Mouse (Mus musculus) adrenal gland, postnatal 14 days (tissue): ENCODE measurements around the gene 1810065E05Rik. TPM values are rescaled to one million over a fixed set of nuclear protein-coding genes. Genes with fewer than 3 reads are reported as not detected.

Experiments
- DNase-seq: peaks from one replicate; pipeline ENCODE4 v3.0.0; 2021; ENCODE audit warnings: mixed read lengths
- long read RNA-seq, 2 experiments: library from polyadenylated mRNA; stranded (forward); transcript quantifications; one replicate each; pipeline ENCODE4 v2.0.0; 2021
- total RNA-seq: library from RNA; stranded (reverse); gene quantifications from 2 replicates; pipeline ENCODE4 v1.2.3, GENCODE M21; 2021

1810065E05Rik gene
- not detected in 2 replicates for total RNA-seq
- long read RNA-seq, experiment 1: 0 reads
- long read RNA-seq, experiment 2: 0 reads

DNA sequence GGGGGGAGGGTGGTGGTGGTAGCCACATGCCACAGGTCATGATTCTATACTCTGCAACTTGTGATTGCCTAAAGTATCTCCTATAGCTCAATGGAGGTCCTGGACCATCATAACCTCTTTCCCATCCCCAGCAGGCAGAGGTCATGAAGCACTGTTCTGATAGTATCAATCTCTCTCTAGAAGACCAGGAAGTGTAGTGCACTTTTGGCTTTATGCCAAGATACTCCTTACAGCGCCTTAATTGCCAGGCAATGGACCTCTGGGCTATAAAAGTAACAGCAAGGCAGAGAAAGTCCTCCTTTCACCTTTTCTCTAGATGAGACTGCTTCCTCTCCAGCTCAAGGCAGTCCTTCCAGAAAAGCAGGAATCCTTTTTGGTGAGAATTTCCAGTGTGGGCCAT is at the start of gene 1810065E05Rik:
1810065E05Rik (plus strand) TSS at position 297 of the 400 bp plus-strand sequence.
- no peak for DNase-seq

DNA sequence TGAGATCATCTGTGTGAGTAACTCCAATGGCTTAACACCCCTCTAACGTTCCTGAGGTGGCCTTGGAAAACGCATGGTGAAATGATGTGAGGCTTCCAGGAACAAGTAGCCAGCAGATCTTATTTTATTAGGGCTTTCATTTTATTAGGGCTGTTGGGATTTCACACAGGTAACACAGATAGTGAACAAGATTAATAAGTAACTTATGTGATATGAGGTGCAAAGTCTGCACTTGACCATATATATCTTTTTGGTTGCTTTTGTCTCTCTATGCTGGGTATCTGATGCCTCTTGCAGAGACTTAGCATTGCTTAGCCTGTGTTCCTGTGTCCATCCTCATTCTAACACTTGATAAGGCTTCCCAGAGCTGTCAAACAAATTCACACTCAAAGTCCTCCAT is 43.6 kb upstream of the 1810065E05Rik start:
- DNase-seq: no peak

DNA sequence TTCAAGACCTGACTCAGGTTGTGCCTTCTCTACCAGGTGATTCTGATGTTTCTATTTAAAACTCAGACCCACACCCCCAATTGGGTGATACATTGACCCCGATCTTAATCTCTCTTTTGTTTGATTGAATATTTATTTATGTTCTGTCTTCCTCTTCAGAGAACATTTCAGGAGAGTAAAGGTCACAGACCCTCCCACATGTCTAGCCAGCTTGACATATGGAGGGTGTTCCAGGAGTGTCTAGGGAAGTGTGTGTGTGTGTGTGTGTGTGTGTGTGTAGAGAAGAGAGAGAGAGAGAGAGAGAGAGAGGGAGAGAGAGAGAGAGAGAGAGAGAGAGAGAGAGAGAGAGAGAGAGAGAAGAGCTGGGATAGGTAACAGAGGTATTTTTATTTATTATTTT is 43.2 kb upstream of the 1810065E05Rik start:
- DNase-seq: no peak

DNA sequence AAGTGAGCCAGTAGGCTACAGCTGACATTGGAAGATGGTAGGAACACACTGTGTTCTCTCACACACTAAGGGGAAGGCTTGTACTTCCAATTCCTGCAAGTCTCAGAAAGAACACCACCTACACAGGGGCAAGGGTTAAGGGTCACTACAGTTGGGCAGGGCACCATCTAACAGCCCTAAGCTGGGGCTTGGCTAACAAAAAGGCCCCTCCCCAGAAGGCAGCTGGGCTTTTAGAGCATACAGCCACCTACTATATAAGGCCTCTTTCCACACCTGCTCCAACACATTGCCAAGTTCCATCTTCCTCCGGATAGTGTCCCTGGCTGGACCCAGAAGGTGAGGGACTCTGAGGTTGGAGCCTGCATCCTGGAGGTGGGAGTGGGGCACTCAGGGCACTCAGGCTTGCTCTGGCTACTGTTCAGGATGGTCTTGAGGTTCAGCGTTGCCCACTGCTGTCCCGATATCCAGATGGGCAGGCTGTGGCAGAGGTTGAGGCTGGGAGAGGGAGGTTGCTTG is 42.1 kb upstream of the 1810065E05Rik start, which contains the start of gene Lypd8:
Lypd8 (plus strand) TSS at position 281 of the 516 bp plus-strand sequence.
- DNase-seq: no peak

DNA sequence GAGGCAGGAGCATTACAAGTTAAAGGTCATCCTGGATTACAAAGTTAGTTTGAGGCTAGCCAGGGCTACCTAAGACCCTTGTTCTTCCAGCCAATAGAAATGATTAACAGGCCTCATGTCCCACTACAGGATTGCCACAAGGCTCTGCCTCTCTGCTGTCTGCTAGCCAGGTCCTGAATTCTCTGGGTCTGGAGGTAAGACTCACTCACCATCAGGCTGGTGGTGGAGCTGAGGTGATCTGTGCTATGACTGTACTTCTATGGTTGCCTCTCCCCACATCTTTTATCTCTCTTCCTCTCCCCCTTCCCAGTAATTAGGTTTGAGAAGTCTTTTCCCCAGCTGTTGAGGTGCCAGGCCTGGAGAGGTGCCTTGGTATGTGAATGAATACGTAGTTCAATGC is 41.4 kb upstream of the 1810065E05Rik start:
- no peak for DNase-seq

DNA sequence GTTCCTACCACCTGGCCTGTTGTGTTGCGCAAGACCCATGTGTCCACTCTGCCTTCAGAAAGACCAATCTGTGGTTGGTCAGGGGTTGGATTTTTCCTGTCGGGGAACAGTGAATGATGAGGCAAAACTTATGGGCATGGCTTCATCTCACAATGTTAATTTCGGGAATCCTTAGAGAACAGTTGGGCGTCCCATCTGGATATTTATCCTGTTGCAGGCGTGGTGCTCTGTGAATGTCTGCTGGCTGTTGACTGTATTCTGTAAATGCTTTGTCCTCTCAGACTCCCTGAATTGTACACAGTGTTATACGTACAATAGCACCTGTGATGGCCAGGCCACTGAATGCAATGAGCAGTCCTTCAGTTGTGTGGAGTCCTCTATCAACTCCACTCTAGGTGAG is 38.4 kb upstream of the 1810065E05Rik start:
- DNase-seq: no peak

DNA sequence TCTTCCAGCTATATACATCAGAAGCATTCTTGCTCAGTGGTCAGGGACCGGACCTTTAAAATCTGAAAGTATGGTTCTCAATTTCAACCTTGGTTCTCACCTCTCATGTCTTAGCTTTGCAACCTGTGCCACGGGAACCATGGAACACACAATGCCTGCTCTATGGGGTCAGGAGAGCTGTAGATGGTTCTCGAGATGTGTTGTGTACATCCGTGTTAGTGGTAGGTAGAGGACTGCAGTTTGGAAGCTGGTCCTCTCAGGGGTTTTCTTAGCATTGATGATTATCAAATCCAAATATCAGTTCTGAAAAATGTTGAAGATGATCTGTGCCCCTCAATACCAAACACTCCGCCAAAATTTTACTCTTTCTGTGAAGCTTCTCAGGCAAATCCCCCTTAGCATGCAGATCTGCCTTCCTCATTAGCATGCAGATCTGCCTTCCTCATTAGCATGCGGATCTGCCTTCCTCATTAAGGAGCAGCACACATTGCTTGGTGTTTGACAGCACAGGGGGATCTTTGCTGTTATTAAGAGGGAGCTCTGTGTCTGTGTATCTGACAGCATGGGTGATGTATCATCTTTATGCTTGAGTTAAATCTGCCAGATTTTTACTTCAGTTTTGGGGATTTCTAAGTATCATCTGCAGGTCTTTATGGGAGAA is 20.8 kb upstream of the 1810065E05Rik start:
- DNase-seq: no peak

DNA sequence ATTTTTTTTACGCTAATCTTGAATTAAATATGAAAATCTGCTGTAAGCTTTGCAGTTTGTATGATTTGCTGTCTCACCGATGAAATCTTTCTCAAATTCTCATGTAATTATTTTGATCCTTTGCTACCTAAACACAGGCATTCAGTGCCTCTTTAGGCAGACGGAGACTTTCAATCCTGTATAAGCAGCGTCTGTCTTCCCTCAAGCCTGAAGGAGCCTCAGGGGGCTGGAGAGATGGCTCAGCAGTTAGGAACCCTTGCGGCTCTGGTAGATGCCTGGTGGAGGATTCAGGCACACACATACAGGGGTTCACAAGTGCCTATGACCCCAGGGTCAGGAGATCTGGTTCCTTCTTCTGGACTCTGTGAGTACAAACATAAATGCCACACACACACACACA is 20.3 kb upstream of the 1810065E05Rik start:
- DNase-seq: no peak

DNA sequence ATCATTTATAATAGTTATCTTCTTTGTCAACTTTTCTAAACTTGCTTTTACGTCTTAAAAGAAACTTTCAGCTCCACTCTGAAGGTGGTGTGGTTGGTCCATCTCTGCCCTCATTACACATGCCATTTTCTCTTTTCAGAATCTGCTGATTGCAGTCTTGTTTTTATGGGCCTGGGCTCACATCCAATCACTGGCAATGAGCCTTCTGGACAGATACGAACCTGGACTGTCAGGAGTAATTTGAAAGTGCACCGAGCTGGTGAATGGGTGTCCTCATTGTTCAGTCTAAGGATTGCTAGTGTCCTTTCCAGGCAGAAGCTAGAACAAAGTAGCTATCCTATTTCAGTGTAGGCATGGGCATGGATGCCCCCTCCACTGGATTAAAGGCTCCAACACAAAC is 12.8 kb upstream of the 1810065E05Rik start:
- DNase-seq: no peak

DNA sequence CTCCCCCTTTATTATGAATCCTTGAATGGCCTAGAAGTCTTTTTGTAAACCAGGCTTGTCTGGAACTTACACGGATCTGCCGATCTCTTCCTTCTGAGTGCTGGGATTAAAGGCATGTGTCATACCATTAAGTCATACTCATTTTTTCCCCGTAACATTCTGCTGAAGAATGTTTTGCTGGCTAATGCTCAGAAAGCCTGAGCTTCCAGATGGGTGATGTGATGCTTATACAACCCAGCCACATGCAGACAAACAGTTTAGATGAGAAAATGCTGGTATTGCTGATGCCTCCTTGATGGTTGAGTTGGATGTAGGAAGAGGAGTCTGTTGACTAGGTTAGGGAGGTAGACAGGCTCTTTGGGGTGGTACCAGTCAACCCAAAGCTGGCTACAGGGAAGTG is 2.6 kb upstream of the 1810065E05Rik start:
- no peak for DNase-seq

DNA sequence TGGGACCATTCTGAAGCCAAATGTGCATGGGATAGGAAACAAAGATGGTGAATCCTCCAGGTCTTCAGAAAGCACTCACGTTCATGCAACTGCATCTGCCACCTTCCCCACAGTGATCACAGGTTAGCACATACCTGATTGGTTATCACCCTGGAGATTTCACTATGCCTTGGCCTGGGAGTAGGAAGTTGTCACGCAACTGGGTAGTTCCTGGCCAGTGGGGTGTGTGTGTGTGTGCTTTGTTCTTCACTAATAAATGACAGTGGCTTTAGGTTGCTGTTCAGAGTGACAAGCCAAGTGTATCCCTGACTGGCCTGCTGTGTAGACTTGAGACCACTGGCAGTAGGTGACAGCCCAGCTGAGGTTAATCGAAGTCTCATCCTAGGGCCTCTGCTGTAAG is 11.3 kb downstream of the 1810065E05Rik start, which contains the start of gene Gm12253:
Gm12253 (plus strand) TSS at position 301 of the 400 bp plus-strand sequence.
- no peak for DNase-seq

DNA sequence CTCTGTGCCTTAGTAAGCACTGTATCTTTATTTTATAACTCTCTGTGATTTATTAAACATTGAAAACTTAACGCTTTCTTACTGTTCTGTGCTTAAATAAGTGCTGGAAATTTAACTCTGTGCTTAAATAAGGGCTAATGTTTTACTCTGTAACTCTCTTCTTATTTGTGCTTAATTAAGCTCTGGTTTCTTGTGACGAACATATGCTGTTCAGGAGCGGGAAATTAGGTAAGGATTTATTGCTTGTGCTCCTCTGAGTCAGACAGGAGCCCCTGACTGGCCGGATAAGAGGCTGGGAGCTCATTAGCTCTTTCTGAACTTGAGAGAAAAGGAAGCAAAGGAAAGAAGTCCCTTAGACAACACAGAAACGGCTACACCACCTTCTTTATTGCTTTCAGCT is 17.0 kb downstream of the 1810065E05Rik start:
- no peak for DNase-seq

DNA sequence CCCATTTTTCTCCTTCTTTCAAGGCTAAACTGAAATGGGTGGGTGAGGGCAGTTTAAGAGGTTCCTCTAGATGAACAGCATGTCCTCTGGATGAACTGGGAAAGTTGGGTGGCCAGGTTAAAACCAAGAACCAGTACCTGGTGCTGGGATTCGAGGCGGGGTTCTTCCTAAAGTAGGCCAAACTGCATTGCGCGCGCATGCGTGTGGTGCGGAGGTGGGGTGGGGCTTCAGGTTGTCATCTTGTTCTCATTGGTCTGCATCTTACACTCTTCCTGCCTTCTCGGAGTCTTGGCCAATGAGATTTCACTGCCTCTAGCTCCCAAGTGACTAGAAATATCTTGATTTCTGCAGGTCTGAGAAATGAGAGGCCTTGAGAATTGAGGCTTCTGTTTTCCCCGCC is 31.8 kb downstream of the 1810065E05Rik start, which contains the start of gene Lypd9:
Lypd9 (minus strand) TSS at position 165 of the 400 bp plus-strand sequence.
- no peak for DNase-seq

DNA sequence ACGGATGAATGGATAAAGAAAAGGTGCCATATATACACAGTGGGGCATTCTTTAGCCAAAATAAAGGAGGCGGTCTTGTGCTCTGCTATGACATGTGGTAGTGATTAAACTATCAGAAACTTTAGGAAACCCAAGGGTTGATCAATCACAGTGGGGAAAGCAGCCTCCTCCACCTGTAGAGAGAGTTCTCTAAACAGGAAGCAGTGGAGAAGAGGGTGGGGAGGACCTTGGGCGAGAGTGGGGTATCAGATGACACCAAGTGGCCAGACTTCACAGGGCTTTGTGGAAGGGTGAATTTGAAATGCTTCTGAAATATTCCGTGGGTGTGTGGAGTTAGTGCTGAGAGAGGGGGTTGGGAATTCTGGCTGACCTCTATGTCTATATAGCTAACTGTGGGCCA is 32.7 kb downstream of the 1810065E05Rik start:
- no peak for DNase-seq

DNA sequence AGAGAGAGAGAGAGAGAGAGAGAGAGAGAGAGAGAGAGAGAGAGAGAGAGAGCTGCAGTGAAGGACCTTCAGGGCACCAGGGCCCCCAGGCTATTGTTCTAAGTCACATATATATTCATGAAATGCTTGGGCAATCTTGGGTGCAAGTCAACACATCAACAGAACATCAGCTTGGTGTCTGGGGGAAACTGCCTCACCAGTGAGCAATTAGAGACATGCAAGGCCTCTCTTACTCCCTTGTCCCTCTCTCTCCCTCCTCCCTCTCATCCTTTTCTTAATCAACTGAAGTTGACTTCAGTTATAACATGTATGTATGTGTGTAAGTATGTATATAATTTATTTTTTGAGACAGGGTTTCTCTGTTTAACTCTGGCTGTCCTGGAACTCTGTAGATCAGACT is 41.3 kb downstream of the 1810065E05Rik start, which contains the start of gene Olfr30:
Olfr30 (minus strand) TSS at position 101 of the 400 bp plus-strand sequence.
- DNase-seq: no peak

Other genes with a start within 250 kb of the 1810065E05Rik start
- 74.6 and 77.2 TPM in 2 replicates for gene Mrpl22, start 249.4 kb upstream of the 1810065E05Rik start, total RNA-seq
- 8.5 and 8.9 TPM in 2 replicates for gene Igtp, start 221.6 kb upstream of the 1810065E05Rik start, total RNA-seq
- gene Irgm2, start 221.5 kb upstream of the 1810065E05Rik start, total RNA-seq: 7.1 and 9.2 TPM in 2 replicates
- not detected in 2 replicates for gene 4930438A08Rik, start 146.3 kb upstream of the 1810065E05Rik start, total RNA-seq
- 9.1 and 9.3 TPM in 2 replicates for gene Zfp692, start 114.0 kb upstream of the 1810065E05Rik start, total RNA-seq
- 56.7 and 59.3 TPM in 2 replicates for gene Zfp672, start 90.8 kb upstream of the 1810065E05Rik start, total RNA-seq
- 38.5 and 47.5 TPM in 2 replicates for gene Sh3bp5l, start 90.4 kb upstream of the 1810065E05Rik start, total RNA-seq
- gene Lypd8, start 42.1 kb upstream of the 1810065E05Rik start, total RNA-seq: not detected in 2 replicates
- gene Gm12253, start 11.4 kb downstream of the 1810065E05Rik start, total RNA-seq: not detected in 2 replicates
- not detected in 2 replicates for gene Lypd9, start 31.8 kb downstream of the 1810065E05Rik start, total RNA-seq
- gene Olfr30, start 41.2 kb downstream of the 1810065E05Rik start, total RNA-seq: not detected in 2 replicates
- not detected in 2 replicates for gene Olfr332, start 71.4 kb downstream of the 1810065E05Rik start, total RNA-seq
- not detected in 2 replicates for gene Olfr331, start 81.5 kb downstream of the 1810065E05Rik start, total RNA-seq
- gene Olfr330, start 113.7 kb downstream of the 1810065E05Rik start, total RNA-seq: not detected in 2 replicates
- gene Olfr329-ps, start 125.3 kb downstream of the 1810065E05Rik start, total RNA-seq: not detected in 2 replicates
- 0.15 TPM in 1 of 2 replicates, not detected in the other for gene Olfr328, start 134.5 kb downstream of the 1810065E05Rik start, total RNA-seq
- gene Olfr224, start 149.4 kb downstream of the 1810065E05Rik start, total RNA-seq: not detected in 2 replicates
- not detected in 2 replicates for gene Olfr325, start 156.6 kb downstream of the 1810065E05Rik start, total RNA-seq
- not detected in 2 replicates for gene Olfr324, start 174.0 kb downstream of the 1810065E05Rik start, total RNA-seq
- gene 2210407C18Rik, start 195.0 kb downstream of the 1810065E05Rik start, total RNA-seq: not detected in 2 replicates
- not detected in 2 replicates for gene Olfr323, start 209.4 kb downstream of the 1810065E05Rik start, total RNA-seq
- 0.49 and 1.3 TPM in 2 replicates for gene Trim58, start 219.4 kb downstream of the 1810065E05Rik start, total RNA-seq
- not detected in 2 replicates for gene Olfr322, start 237.7 kb downstream of the 1810065E05Rik start, total RNA-seq